Mouse (Mus musculus) cortical plate, adult 2 months (tissue): ENCODE results near the gene Myo7a. TPM values are rescaled to one million over a fixed set of nuclear protein-coding genes. Genes with fewer than 3 reads are reported as not detected.

Source experiments
- H3K27ac ChIP-seq: fragments of 200-500 bp; 2 replicates; pipeline ENCODE4 v1.5.1; 2012; ENCODE audit warnings: low read length, control low read depth, inconsistent platforms; ENCODE audit not compliant: insufficient read depth
- H3K4me1 ChIP-seq: fragments of 200-500 bp; 2 replicates; pipeline ENCODE4 v1.6.1; 2011; ENCODE audit warnings: low read length; ENCODE audit not compliant: control insufficient read depth, insufficient read depth
- H3K4me3 ChIP-seq: fragments of 200-500 bp; 2 replicates; pipeline ENCODE4 v1.5.1; 2011; ENCODE audit warnings: mild to moderate bottlenecking, low read length, control low read depth; ENCODE audit not compliant: insufficient read depth
- CTCF ChIP-seq: fragments of 200-500 bp; IDR thresholded peaks from 2 replicates; pipeline ENCODE4 v1.5.1; 2011; ENCODE audit warnings: mild to moderate bottlenecking, control low read depth, low read length; ENCODE audit not compliant: insufficient read depth; ENCODE audit errors: extremely low read depth
- POLR2A ChIP-seq: fragments of 200-500 bp; IDR thresholded peaks from 2 replicates; pipeline ENCODE4 v1.6.1; 2011; ENCODE audit warnings: mild to moderate bottlenecking, low read length, control low read depth; ENCODE audit not compliant: insufficient read depth; ENCODE audit errors: extremely low read depth
- polyA plus RNA-seq: library from polyadenylated mRNA; depleted of rRNA; stranded (reverse); fragments of >200 nt; gene quantifications from 2 replicates; pipeline ENCODE4 v1.2.3, GENCODE M21; 2012; rRNA removed

The Myo7a gene
- polyA plus RNA-seq, result 20.3 and 23.1 TPM in 2 replicates

- TF ChIP-seq POLR2A (no peak), CTCF (no peak)
- H3K4me3 ChIP-seq, result 0 out of 2 replicates have a peak within 1 kb of the TSS, but pooled peaks have one; percentile 1
- H3K27ac ChIP-seq, result no peak within 1 kb of the TSS
- H3K4me1 ChIP-seq, result no peaks in the 10 kb centered on the region
These were observed at the start of gene Myo7a for GRCm38 (mm10) chr7:98119179-98119960. Gene Myo7a (minus strand): TSS chr7:98119524.

- no peak overlapping the region for H3K27ac ChIP-seq
- TF ChIP-seq POLR2A, result no peak
- no peak for TF ChIP-seq CTCF
- H3K4me1 ChIP-seq, result peaks cover 2% of the 10 kb centered on the region
- no peak overlapping the region for H3K4me3 ChIP-seq
These were observed 45.7 kb upstream of the Myo7a start for GRCm38 (mm10) chr7:98164999-98165528.

- Histone ChIP-seq H3K4me1 (peaks cover 2% of the 10 kb centered on the region), H3K4me3 (no peak overlapping the region), H3K27ac (no peak overlapping the region)
- TF ChIP-seq CTCF, result no peak
- TF ChIP-seq POLR2A, result no peak
These were observed 45.2 kb upstream of the Myo7a start for GRCm38 (mm10) chr7:98164382-98164998.

- Histone ChIP-seq H3K4me3 (no peak overlapping the region), H3K27ac (no peak overlapping the region), H3K4me1 (peaks cover 2% of the 10 kb centered on the region)
- TF ChIP-seq CTCF (no peak), POLR2A (no peak)
These were observed 44.4 kb upstream of the Myo7a start for GRCm38 (mm10) chr7:98163700-98164099.

GRCm38 (mm10) chr7:98162239-98162638, 42.9 kb upstream of the Myo7a start:
- Histone ChIP-seq H3K4me3 (no peak overlapping the region), H3K27ac (no peak overlapping the region), H3K4me1 (peaks cover 2% of the 10 kb centered on the region)
- no peak for TF ChIP-seq CTCF
- no peak for TF ChIP-seq POLR2A

- TF ChIP-seq POLR2A, result no peak
- no peak for TF ChIP-seq CTCF
- no peak overlapping the region for H3K4me3 ChIP-seq
These were observed 40.9 kb upstream of the Myo7a start for GRCm38 (mm10) chr7:98160041-98160740.

GRCm38 (mm10) chr7:98158481-98158880, 39.2 kb upstream of the Myo7a start:
- no peak overlapping the region for H3K4me3 ChIP-seq
- H3K4me1 ChIP-seq, result no peaks in the 10 kb centered on the region
- TF ChIP-seq CTCF, result no peak
- no peak for TF ChIP-seq POLR2A
- no peak overlapping the region for H3K27ac ChIP-seq

More at GRCm38 (mm10) chr7:98160041-98160740, 40.9 kb upstream of the Myo7a start:
- H3K27ac ChIP-seq, result no peak overlapping the region
- H3K4me1 ChIP-seq, result no peaks in the 10 kb centered on the region; the same call in 1 of the 2 replicates

- Histone ChIP-seq H3K27ac (no peak overlapping the region), H3K4me1 (no peaks in the 10 kb centered on the region), H3K4me3 (no peak overlapping the region)
- TF ChIP-seq CTCF (no peak), POLR2A (no peak)
These were observed 38.5 kb upstream of the Myo7a start for GRCm38 (mm10) chr7:98157636-98158332.

- no peak for TF ChIP-seq CTCF
- no peak for TF ChIP-seq POLR2A
- Histone ChIP-seq H3K27ac (no peak overlapping the region), H3K4me1 (no peaks in the 10 kb centered on the region), H3K4me3 (no peak overlapping the region)
These were observed 36.9 kb upstream of the Myo7a start for GRCm38 (mm10) chr7:98156280-98156665.
